In the genomic region with DNA sequence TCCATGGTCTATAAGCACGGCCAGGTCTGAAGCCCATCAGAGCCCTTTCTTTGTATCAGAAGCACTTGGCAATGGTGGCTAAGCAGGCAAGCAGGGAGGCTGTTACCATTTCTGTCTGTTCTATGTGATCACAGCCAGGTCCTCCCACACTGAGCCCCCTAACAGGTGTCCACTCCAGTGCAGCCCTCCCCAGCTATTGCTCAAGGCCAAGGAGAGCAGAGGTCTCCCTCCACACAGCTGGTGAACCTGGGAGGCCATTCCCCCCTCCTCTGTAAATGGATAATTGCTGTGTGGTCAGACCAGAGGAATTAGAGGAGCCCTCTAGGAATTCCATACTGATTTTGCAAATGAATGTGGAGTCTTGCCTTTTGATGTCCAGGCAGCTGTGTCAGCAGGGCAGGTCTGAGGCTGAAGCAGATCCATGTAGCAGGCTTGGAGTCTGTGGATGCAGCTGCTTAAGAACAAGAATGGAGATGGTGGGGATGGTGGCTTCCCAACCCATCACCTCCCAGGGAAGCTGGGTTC, we compare ENCODE assay signal across 27 mouse cellular contexts.
A peak's percentile ranks its signal among the peaks of the same experiment; 100 is the strongest.
DNase-seq lines count a peak whose midpoint lies in the region; ATAC-seq and TF ChIP-seq lines count a peak whose summit lies in the region.
"Had no signal": no experiment of that assay in that cellular context is flagged by ENCODE, and none has a peak within 500 bp of the region (broad histone marks: within the 10 kb centered on the region; RNA-seq: fewer than 3 reads in every experiment).

No protein-coding gene starts in this region.

- H3ac ChIP-seq in myocyte (ENCODE audit: control insufficient read depth, insufficient read length), result no peak overlapping the region

- no peak overlapping the region for H3K4me3 ChIP-seq in hindbrain, embryonic 16.5 days (ENCODE audit: low read length)
- H3K4me3 ChIP-seq in hindbrain, postnatal 0 days (ENCODE audit: low read length), result no peak overlapping the region
- H3K4me3 ChIP-seq in myocyte, result no peak overlapping the region
- H3K4me3 ChIP-seq: gastrocnemius, adult 2 months; heart, embryonic 13.5 days; limb, embryonic 15.5 days; liver, embryonic 13.5 days; megakaryocyte, embryonic 14.5 days; midbrain, embryonic 15.5 days; neural tube, embryonic 12.5 days had no signal

- DNase-seq in hindbrain, postnatal 0 days (ENCODE audit: low spot score), result no peak
- DNase-seq in kidney, postnatal 4 days, result peak; percentile 19 to 47
- DNase-seq in kidney, adult 8-10 months, result no peak
- no peak for DNase-seq in Patski (ENCODE audit: low read depth, low spot score)
- no peak for DNase-seq in gastrocnemius, adult 8-10 months (ENCODE audit: low spot score in 2 of 2)
- DNase-seq: cerebellum, adult 2 months; cerebellum, postnatal 14 days; gastrocnemius, adult 2 months; kidney, postnatal 36 days; liver, embryonic 13.5 days; lung, adult 18-20 months; lung, postnatal 4 days; right cerebral cortex, adult 18-20 months; spleen, adult 18-20 months; thymus, adult 18-20 months; thymus, postnatal 25 days had no signal

- in situ Hi-C loops in Patski (cut with MboI; ENCODE audit: low pct_unique_long_range_greater_than_20kb), result no loop called here

- no peaks in the 10 kb centered on the region for H3K79me2 ChIP-seq in myocyte (ENCODE audit: control insufficient read depth, insufficient read depth)

- no peak overlapping the region for H3K27ac ChIP-seq in hindbrain, embryonic 16.5 days (ENCODE audit: low read depth, low read length)
- no peak overlapping the region for H3K27ac ChIP-seq in hindbrain, postnatal 0 days
- H3K27ac ChIP-seq: gastrocnemius, adult 2 months; heart, embryonic 13.5 days; limb, embryonic 15.5 days; liver, embryonic 13.5 days; midbrain, embryonic 15.5 days; neural tube, embryonic 12.5 days; stomach, postnatal 0 days had no signal

- H3K27me3 ChIP-seq in hindbrain, embryonic 16.5 days (replicated peaks; ENCODE audit: control insufficient read depth, insufficient read depth, low read length), result no peaks in the 10 kb centered on the region
- H3K27me3 ChIP-seq in hindbrain, postnatal 0 days (ENCODE audit: insufficient read depth, low read length), result no peaks in the 10 kb centered on the region
- no peaks in the 10 kb centered on the region for H3K27me3 ChIP-seq in Patski
- peaks cover 6% of the 10 kb centered on the region for H3K27me3 ChIP-seq in myocyte (ENCODE audit: control insufficient read depth, insufficient read depth, insufficient read length)
- H3K27me3 ChIP-seq: liver, embryonic 13.5 days; midbrain, embryonic 15.5 days; neural tube, embryonic 12.5 days had no signal

- ATAC-seq in hindbrain, embryonic 16.5 days, result 0 out of 2 replicates have a peak, but pooled peaks have one; percentile 40
- ATAC-seq in hindbrain, postnatal 0 days, result no peak
- ATAC-seq in Patski, result peak; percentile 85
- ATAC-seq: forebrain, embryonic 16.5 days; intestine, embryonic 16.5 days; lung, postnatal 0 days; midbrain, embryonic 15.5 days had no signal

- H3K4me1 ChIP-seq in hindbrain, embryonic 16.5 days (ENCODE audit: control insufficient read depth, insufficient read depth, low read depth, low read length), result no peaks in the 10 kb centered on the region; the same call in 1 of the 2 replicates
- H3K4me1 ChIP-seq in hindbrain, postnatal 0 days (ENCODE audit: insufficient read depth, low read length), result no peaks in the 10 kb centered on the region
- H3K4me1 ChIP-seq: liver, embryonic 13.5 days; megakaryocyte, embryonic 14.5 days had no signal

- no peaks in the 10 kb centered on the region for H3K36me3 ChIP-seq in hindbrain, embryonic 16.5 days (ENCODE audit: control insufficient read depth, insufficient read depth, low read length)
- H3K36me3 ChIP-seq in hindbrain, postnatal 0 days (ENCODE audit: insufficient read depth, low read length), result no peaks in the 10 kb centered on the region
- no peaks in the 10 kb centered on the region for H3K36me3 ChIP-seq in myocyte (ENCODE audit: control insufficient read depth, insufficient read depth)
- H3K36me3 ChIP-seq: heart, embryonic 13.5 days; limb, embryonic 15.5 days; liver, embryonic 13.5 days; midbrain, embryonic 15.5 days; neural tube, embryonic 12.5 days had no signal

- no peak overlapping the region for H3K9ac ChIP-seq in hindbrain, embryonic 16.5 days (ENCODE audit: low read depth, low read length)
- H3K9ac ChIP-seq in hindbrain, postnatal 0 days (replicated peaks; ENCODE audit: low read length), result no peak overlapping the region
- H3K9ac ChIP-seq: heart, embryonic 13.5 days; limb, embryonic 15.5 days; liver, embryonic 13.5 days; midbrain, embryonic 15.5 days; neural tube, embryonic 12.5 days had no signal

- no peak overlapping the region for H3K4me2 ChIP-seq in hindbrain, embryonic 16.5 days (ENCODE audit: low read length)
- H3K4me2 ChIP-seq in hindbrain, postnatal 0 days (ENCODE audit: low read depth, low read length), result no peak overlapping the region
- no peak overlapping the region for H3K4me2 ChIP-seq in myocyte (ENCODE audit: low read depth)
- H3K4me2 ChIP-seq: heart, embryonic 13.5 days; limb, embryonic 15.5 days; liver, embryonic 13.5 days; midbrain, embryonic 15.5 days; neural tube, embryonic 12.5 days had no signal

- CTCF ChIA-PET in Patski (lab: Charles Lee), result no interaction called here

- 88% methylated on average over 1 of the region's 1 CpGs for WGBS in hindbrain, embryonic 16.5 days
- WGBS in hindbrain, postnatal 0 days, result 79% methylated on average over 1 of the region's 1 CpGs

- no peak for TF ChIP-seq POLR2A in myocyte (IDR thresholded peaks at IDR 0.05; ENCODE audit: insufficient read length, low read depth)

- POLR2A ChIA-PET in Patski (lab: Charles Lee), result no interaction called here

- no peaks in the 10 kb centered on the region for H3K9me3 ChIP-seq in hindbrain, embryonic 16.5 days (ENCODE audit: control insufficient read depth, low read length)
- H3K9me3 ChIP-seq in hindbrain, postnatal 0 days (ENCODE audit: low read length), result no peaks in the 10 kb centered on the region
- H3K9me3 ChIP-seq: heart, embryonic 13.5 days; limb, embryonic 15.5 days; liver, embryonic 13.5 days; megakaryocyte, embryonic 14.5 days; midbrain, embryonic 15.5 days; neural tube, embryonic 12.5 days had no signal

- no peak for TF ChIP-seq CTCF in hindbrain, postnatal 0 days (IDR thresholded peaks at IDR 0.05; ENCODE audit: low read depth)
- TF ChIP-seq CTCF in Patski (IDR thresholded peaks at IDR 0.05), result no peak

TF ChIP-seq in myocyte, 11 proteins besides CTCF, POLR2A, EP300 and RAD21:
- TF ChIP-seq MYOD1 (IDR thresholded peaks at IDR 0.05; ENCODE audit: control insufficient read depth in 1 of 3, insufficient read length in 2 of 3, low read depth in 2 of 3), result peak in 2 of 3 experiments; percentile 11 to 28
- TF ChIP-seq REST (IDR thresholded peaks at IDR 0.05; ENCODE audit: insufficient read depth, insufficient read length), result no peak

Comparison
In these comparisons a context has a peak if more than half of its experiments do, and no peak if none do; other contexts are left out.
1. DNase-seq: peak in kidney, postnatal 4 days (2 of 2); none in hindbrain, postnatal 0 days (single experiment), kidney, adult 8-10 months (0 of 2), Patski (single experiment) and gastrocnemius, adult 8-10 months (0 of 2).